Mouse (Mus musculus) G1E (cell line): ENCODE measurements around the gene Rptor.

Experiments
- CTCF ChIP-seq: IDR thresholded peaks from 2 replicates; pipeline ENCODE4 v1.5.1; 2012; ENCODE audit warnings: low read depth, low read length, inconsistent platforms, mixed read lengths
- GATA1 ChIP-seq: IDR thresholded peaks from 2 replicates; pipeline ENCODE4 v1.6.1; 2012; ENCODE audit warnings: borderline replicate concordance, low read length, inconsistent platforms, mixed read lengths
- POLR2AphosphoS5 ChIP-seq: IDR thresholded peaks from 2 replicates; pipeline ENCODE4 v1.6.1; 2012; ENCODE audit warnings: low read depth, low read length, inconsistent platforms; ENCODE audit not compliant: insufficient replicate concordance
- TAL1 ChIP-seq: conservative IDR thresholded peaks from 2 replicates; pipeline ENCODE4 v1.6.1; 2012; ENCODE audit warnings: low read depth, low read length, inconsistent platforms, mixed read lengths

GRCm38 (mm10) chr11:119926762-119927161 lies 324.1 kb downstream of the Rptor start:
- TF ChIP-seq CTCF, result no peak
- no peak for TF ChIP-seq GATA1
- TF ChIP-seq TAL1, result no peak
- TF ChIP-seq POLR2AphosphoS5, result no peak
